Mouse (Mus musculus) embryonic fibroblast, embryonic 13.5 days (primary cell): Measurements from ENCODE around the gene 4931406P16Rik.

Experiments used
- CTCF ChIP-seq: IDR thresholded peaks from 2 replicates; pipeline ENCODE4 v1.5.1; 2011; ENCODE audit warnings: mild to moderate bottlenecking, control low read depth, low read length, moderate library complexity, borderline replicate concordance; ENCODE audit not compliant: insufficient read depth
- POLR2A ChIP-seq: IDR thresholded peaks from 2 replicates; pipeline ENCODE4 v1.6.1; 2011; ENCODE audit warnings: low read depth, mild to moderate bottlenecking, control low read depth, low read length, moderate library complexity

DNA sequence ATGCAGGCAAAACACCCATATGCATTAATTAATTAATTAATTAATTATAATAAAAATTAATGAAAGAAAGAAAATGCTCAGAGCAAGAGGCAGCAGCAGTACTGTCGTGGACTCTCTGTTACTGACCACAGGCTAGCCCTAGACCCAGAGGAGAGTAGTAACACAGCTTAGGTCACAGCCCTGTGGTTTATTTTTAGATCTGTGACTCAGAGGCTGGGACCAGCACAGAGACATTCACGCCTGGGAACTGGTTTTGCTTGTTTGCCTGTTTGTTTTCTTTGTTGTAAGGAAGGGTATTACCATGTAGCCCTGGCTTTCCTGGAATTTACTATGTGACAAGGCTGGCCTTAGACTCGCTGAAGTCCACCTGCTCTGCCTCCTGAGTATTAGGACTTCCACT is 14.1 kb upstream of the 4931406P16Rik start:
- TF ChIP-seq CTCF (no peak), POLR2A (no peak)
